Mouse (Mus musculus) lung, embryonic 16.5 days (tissue): Measurements from ENCODE around the gene Fgf9. TPM values are rescaled to one million over a fixed set of nuclear protein-coding genes. Genes with fewer than 3 reads are reported as not detected.

Source experiments
- ATAC-seq: fragments of 200-750 bp; cut with Nextera tagmentation; 2 replicates; pipeline ENCODE4 v1.8.0; 2017; ENCODE audit warnings: low read depth, mild to moderate bottlenecking, moderate library complexity
- H3K27ac ChIP-seq: fragments of 300-500 bp; sonication (generic); 2 replicates; pipeline ENCODE4 v1.5.1; 2014; ENCODE audit warnings: mild to moderate bottlenecking, control low read depth, low read length
- H3K27me3 ChIP-seq: fragments of 300-500 bp; sonication (generic); 2 replicates; pipeline ENCODE4 v1.6.1; 2014; ENCODE audit warnings: low read depth, low read length, mixed read lengths; ENCODE audit not compliant: control insufficient read depth, insufficient read depth
- H3K36me3 ChIP-seq: fragments of 300-500 bp; sonication (generic); 2 replicates; pipeline ENCODE4 v1.6.1; 2014; ENCODE audit warnings: low read length; ENCODE audit not compliant: control insufficient read depth, insufficient read depth
- H3K4me1 ChIP-seq: fragments of 300-500 bp; sonication (generic); replicated peaks from 2 replicates; pipeline ENCODE4 v1.6.1; 2014; ENCODE audit warnings: low read length, mixed read lengths; ENCODE audit not compliant: control insufficient read depth, insufficient read depth
- H3K4me2 ChIP-seq: fragments of 300-500 bp; sonication (generic); 2 replicates; pipeline ENCODE4 v1.6.1; 2014; ENCODE audit warnings: low read depth, low read length, control low read depth
- H3K4me3 ChIP-seq: fragments of 300-500 bp; sonication (generic); 2 replicates; pipeline ENCODE4 v1.5.1; 2014; ENCODE audit warnings: mild to moderate bottlenecking, low read length, control low read depth
- H3K9ac ChIP-seq: fragments of 300-500 bp; sonication (generic); 2 replicates; pipeline ENCODE4 v1.6.1; 2014; ENCODE audit warnings: low read length, control low read depth
- H3K9me3 ChIP-seq: fragments of 300-500 bp; sonication (generic); 2 replicates; pipeline ENCODE4 v1.6.1; 2016; ENCODE audit warnings: low read length; ENCODE audit not compliant: control insufficient read depth
- WGBS: fragments of 180-500 bp; shearing (Covaris S2); extraction: QIAGEN DNeasy Blood & Tissue Kit; methylation state at CpG from one replicate; pipeline ENCODE4 v1.1.7; 2014; 5-methylcytosine and 5-hydroxymethylcytosine counted together
- polyA plus RNA-seq: library from polyadenylated mRNA; unstranded; fragments of >200 nt; fragmentation: Nextera tagmentation; extraction: Ambion mirVana; gene quantifications from 2 replicates; pipeline ENCODE4 v1.2.1, GENCODE M21; 2015

The Fgf9 gene
- polyA plus RNA-seq, result 9.7 and 10.7 TPM in 2 replicates

GRCm38 (mm10) chr14:58070481-58071119, at the start of gene Fgf9:
Gene Fgf9, plus strand, starts transcription at chr14:58070547.
- H3K4me3 ChIP-seq, result peak within 1 kb of the TSS; percentile 59
- peak within 1 kb of the TSS; percentile 94 for H3K4me2 ChIP-seq
- H3K36me3 ChIP-seq, result no peaks in the 10 kb centered on the region
- ATAC-seq, result no peak
- H3K9ac ChIP-seq, result peak within 1 kb of the TSS; percentile 73
- peaks cover 42% of the 10 kb centered on the region for H3K27me3 ChIP-seq
- H3K27ac ChIP-seq, result 0 out of 2 replicates have a peak within 1 kb of the TSS, but pooled peaks have one; percentile 33
- WGBS, result 1% methylated on average over 23 of the region's 33 CpGs
- H3K9me3 ChIP-seq, result no peaks in the 10 kb centered on the region
- peaks cover 17% of the 10 kb centered on the region for H3K4me1 ChIP-seq

GRCm38 (mm10) chr14:58034567-58034966, 35.8 kb upstream of the Fgf9 start:
- Histone ChIP-seq H3K4me1 (no peaks in the 10 kb centered on the region), H3K4me2 (no peak overlapping the region), H3K4me3 (no peak overlapping the region), H3K27ac (no peak overlapping the region), H3K27me3 (no peaks in the 10 kb centered on the region), H3K9ac (no peak overlapping the region), H3K36me3 (no peaks in the 10 kb centered on the region), H3K9me3 (no peaks in the 10 kb centered on the region)
- no peak for ATAC-seq
- WGBS, result 6% methylated on average over 8 of the region's 8 CpGs

- no peak overlapping the region for H3K4me3 ChIP-seq
- H3K4me1 ChIP-seq, result no peaks in the 10 kb centered on the region
- no peak for ATAC-seq
- no peaks in the 10 kb centered on the region for H3K9me3 ChIP-seq
- H3K4me2 ChIP-seq, result no peak overlapping the region
- no peaks in the 10 kb centered on the region for H3K36me3 ChIP-seq
- no peaks in the 10 kb centered on the region for H3K27me3 ChIP-seq
- H3K27ac ChIP-seq, result no peak overlapping the region
- H3K9ac ChIP-seq, result no peak overlapping the region
- 53% methylated on average over 6 of the region's 6 CpGs for WGBS
Observed at GRCm38 (mm10) chr14:58036174-58036573, 34.2 kb upstream of the Fgf9 start.

- H3K27ac ChIP-seq, result no peak overlapping the region
- no peak overlapping the region for H3K9ac ChIP-seq
- no peak overlapping the region for H3K4me3 ChIP-seq
- H3K27me3 ChIP-seq, result no peaks in the 10 kb centered on the region
- WGBS, result 45% methylated on average over 4 of the region's 4 CpGs
- ATAC-seq, result no peak
- no peak overlapping the region for H3K4me2 ChIP-seq
- no peaks in the 10 kb centered on the region for H3K9me3 ChIP-seq
- no peaks in the 10 kb centered on the region for H3K4me1 ChIP-seq
- H3K36me3 ChIP-seq, result no peaks in the 10 kb centered on the region
Observed at GRCm38 (mm10) chr14:58046639-58047284, 23.6 kb upstream of the Fgf9 start.

GRCm38 (mm10) chr14:58050691-58051090, 19.7 kb upstream of the Fgf9 start:
- Histone ChIP-seq H3K4me1 (no peaks in the 10 kb centered on the region), H3K27me3 (no peaks in the 10 kb centered on the region), H3K27ac (no peak overlapping the region), H3K9ac (no peak overlapping the region), H3K36me3 (no peaks in the 10 kb centered on the region), H3K4me2 (no peak overlapping the region), H3K9me3 (no peaks in the 10 kb centered on the region), H3K4me3 (no peak overlapping the region)
- no peak for ATAC-seq
- 86% methylated on average over 5 of the region's 5 CpGs for WGBS

GRCm38 (mm10) chr14:58067586-58067985, 2.8 kb upstream of the Fgf9 start:
- no peaks in the 10 kb centered on the region for H3K9me3 ChIP-seq
- peaks cover 8% of the 10 kb centered on the region for H3K4me1 ChIP-seq
- H3K4me2 ChIP-seq, result no peak overlapping the region
- H3K27ac ChIP-seq, result no peak overlapping the region
- no peaks in the 10 kb centered on the region for H3K36me3 ChIP-seq
- H3K9ac ChIP-seq, result no peak overlapping the region
- peaks cover 26% of the 10 kb centered on the region for H3K27me3 ChIP-seq
- no peak overlapping the region for H3K4me3 ChIP-seq
- 26% methylated on average over 2 of the region's 2 CpGs for WGBS
- no peak for ATAC-seq

- Histone ChIP-seq H3K36me3 (no peaks in the 10 kb centered on the region), H3K4me3 (no peak overlapping the region), H3K9me3 (no peaks in the 10 kb centered on the region), H3K27ac (no peak overlapping the region), H3K9ac (no peak overlapping the region), H3K4me1 (peaks cover 11% of the 10 kb centered on the region), H3K27me3 (peaks cover 31% of the 10 kb centered on the region), H3K4me2 (no peak overlapping the region)
- ATAC-seq, result no peak
- 57% methylated on average over 1 of the region's 1 CpGs for WGBS
Observed at GRCm38 (mm10) chr14:58068641-58069040, 1.7 kb upstream of the Fgf9 start.

GRCm38 (mm10) chr14:58069927-58070326, 420 bp upstream of the Fgf9 start:
- H3K9ac ChIP-seq, result no peak overlapping the region
- no peaks in the 10 kb centered on the region for H3K9me3 ChIP-seq
- peaks cover 11% of the 10 kb centered on the region for H3K4me1 ChIP-seq
- H3K4me3 ChIP-seq, result peak overlapping the region; percentile 59
- peaks cover 36% of the 10 kb centered on the region for H3K27me3 ChIP-seq
- H3K36me3 ChIP-seq, result no peaks in the 10 kb centered on the region
- 2% methylated on average over 6 of the region's 6 CpGs for WGBS
- ATAC-seq, result no peak
- no peak overlapping the region for H3K27ac ChIP-seq
- peak overlapping the region; percentile 94 for H3K4me2 ChIP-seq

- peaks cover 46% of the 10 kb centered on the region for H3K27me3 ChIP-seq
- peak overlapping the region; percentile 94 for H3K4me2 ChIP-seq
- 0 out of 2 replicates have a peak overlapping the region, but pooled peaks have one; percentile 33 for H3K27ac ChIP-seq
- peaks cover 22% of the 10 kb centered on the region for H3K4me1 ChIP-seq
- H3K4me3 ChIP-seq, result peak overlapping the region; percentile 59
- 2% methylated on average over 30 of the region's 31 CpGs for WGBS
- H3K36me3 ChIP-seq, result no peaks in the 10 kb centered on the region
- no peaks in the 10 kb centered on the region for H3K9me3 ChIP-seq
- ATAC-seq, result peak; percentile 27
- H3K9ac ChIP-seq, result peak overlapping the region; percentile 73
Observed at GRCm38 (mm10) chr14:58071120-58071641, 834 bp downstream of the Fgf9 start.
